Mouse (Mus musculus): ENCODE results near the gene Lpcat4. TPM values are rescaled to one million over a fixed set of nuclear protein-coding genes. Genes with fewer than 3 reads are reported as not detected.

Lpcat4 gene
- polyA plus RNA-seq, 1 experiment, result 28.3 TPM

DNA sequence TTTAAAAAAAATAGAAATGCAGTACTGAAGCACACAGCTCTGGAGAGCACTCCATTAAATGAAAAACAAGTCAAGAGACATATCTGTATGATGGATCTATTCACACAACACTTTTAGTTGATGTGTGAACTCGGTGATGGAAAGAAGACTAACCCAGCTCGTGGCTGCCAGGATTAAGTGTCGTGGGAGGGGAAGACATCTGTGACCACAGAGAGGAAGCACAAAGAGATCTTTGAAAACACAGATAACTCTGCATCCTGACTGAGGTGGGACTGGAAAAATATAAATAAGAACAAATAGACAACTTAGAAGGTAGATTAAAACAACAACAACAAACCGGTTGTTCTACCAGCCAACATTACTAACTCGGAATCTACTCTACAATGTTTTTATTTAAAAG, 16.7 kb upstream of the Lpcat4 start:
- Histone ChIP-seq H3K4me3 (replicated peaks; ENCODE audit: control insufficient read depth, low read depth, low read length) (no peak overlapping the region), H3K27ac (ENCODE audit: control insufficient read depth, insufficient read depth, low read depth, low read length, poor library complexity) (no peak overlapping the region), H3K4me1 (ENCODE audit: control insufficient read depth, insufficient read depth, low read length) (no peaks in the 10 kb centered on the region; the same call in 1 of the 2 replicates)
- WGBS, result 30% methylated on average over 5 of the region's 5 CpGs
- TF ChIP-seq POLR2A (IDR thresholded peaks at IDR 0.05; ENCODE audit: borderline replicate concordance, control insufficient read depth, low read depth, low read length) (no peak), CTCF (IDR thresholded peaks at IDR 0.05; ENCODE audit: control insufficient read depth, insufficient read depth, low read length) (no peak)

DNA sequence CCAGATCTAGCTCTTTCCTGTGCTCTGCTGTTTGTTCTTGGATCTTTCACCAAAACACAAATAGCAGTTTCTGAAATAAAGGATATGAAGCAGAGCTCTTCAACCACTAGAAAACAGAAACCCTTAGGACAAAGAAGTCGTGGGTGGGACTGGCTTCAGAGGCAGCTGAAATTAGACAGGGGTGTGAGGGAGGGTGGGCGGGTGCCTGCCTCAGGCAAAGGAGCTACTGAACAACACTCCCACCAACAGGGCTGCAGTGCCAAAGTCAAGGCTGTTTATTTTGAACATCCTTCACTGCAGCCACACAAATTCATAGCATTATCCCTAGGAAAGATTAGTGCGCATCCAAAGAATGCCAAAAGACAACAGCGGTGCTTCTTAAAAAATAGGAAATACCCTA, 14.9 kb upstream of the Lpcat4 start:
- 75% methylated on average over 4 of the region's 4 CpGs for WGBS
- no peak for TF ChIP-seq POLR2A (IDR thresholded peaks at IDR 0.05; ENCODE audit: borderline replicate concordance, control insufficient read depth, low read depth, low read length)
- Histone ChIP-seq H3K4me1 (ENCODE audit: control insufficient read depth, insufficient read depth, low read length) (no peaks in the 10 kb centered on the region), H3K4me3 (replicated peaks; ENCODE audit: control insufficient read depth, low read depth, low read length) (no peak overlapping the region), H3K27ac (ENCODE audit: control insufficient read depth, insufficient read depth, low read depth, low read length, poor library complexity) (no peak overlapping the region)

- TF ChIP-seq CTCF (IDR thresholded peaks at IDR 0.05; ENCODE audit: control insufficient read depth, insufficient read depth, low read length) (no peak), POLR2A (IDR thresholded peaks at IDR 0.05; ENCODE audit: borderline replicate concordance, control insufficient read depth, low read depth, low read length) (no peak)
- H3K4me3 ChIP-seq (replicated peaks; ENCODE audit: control insufficient read depth, low read depth, low read length), result no peak overlapping the region
- no peaks in the 10 kb centered on the region; the same call in 1 of the 2 replicates for H3K4me1 ChIP-seq (ENCODE audit: control insufficient read depth, insufficient read depth, low read length)
- H3K27ac ChIP-seq (ENCODE audit: control insufficient read depth, insufficient read depth, low read depth, low read length, poor library complexity), result no peak overlapping the region; the same call in 1 of the 2 replicates
- 25% methylated on average over 1 of the region's 1 CpGs for WGBS
Observed at GRCm38 (mm10) chr2:112232623-112233022, 6.6 kb upstream of the Lpcat4 start.

DNA sequence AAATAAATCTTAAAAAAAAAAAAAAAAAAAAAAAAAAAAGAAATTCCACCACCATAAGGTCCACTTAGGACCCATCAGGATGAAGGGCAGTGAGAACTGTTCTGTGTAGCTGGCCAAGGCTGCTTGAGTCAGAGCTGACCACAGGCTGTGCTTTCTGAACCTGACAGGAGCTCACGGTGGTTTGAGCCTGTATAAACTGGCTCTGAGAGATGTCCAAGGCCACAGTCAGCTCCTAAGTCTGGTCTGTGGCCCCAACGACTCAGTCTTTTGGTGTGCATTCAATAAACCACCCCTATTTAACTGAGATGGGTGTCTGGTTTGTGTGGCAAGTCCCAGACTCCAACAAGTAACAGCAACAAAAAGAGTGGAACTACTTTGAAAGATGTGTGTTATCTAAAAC, 2.6 kb upstream of the Lpcat4 start:
- no peak overlapping the region for H3K4me3 ChIP-seq (replicated peaks; ENCODE audit: control insufficient read depth, low read depth, low read length)
- H3K27ac ChIP-seq (ENCODE audit: control insufficient read depth, insufficient read depth, low read depth, low read length, poor library complexity), result no peak overlapping the region
- H3K4me1 ChIP-seq (ENCODE audit: control insufficient read depth, insufficient read depth, low read length), result no peaks in the 10 kb centered on the region; the same call in 1 of the 2 replicates
- WGBS, result 66% methylated on average over 2 of the region's 2 CpGs
- TF ChIP-seq CTCF (IDR thresholded peaks at IDR 0.05; ENCODE audit: control insufficient read depth, insufficient read depth, low read length), result no peak
- no peak for TF ChIP-seq POLR2A (IDR thresholded peaks at IDR 0.05; ENCODE audit: borderline replicate concordance, control insufficient read depth, low read depth, low read length)

DNA sequence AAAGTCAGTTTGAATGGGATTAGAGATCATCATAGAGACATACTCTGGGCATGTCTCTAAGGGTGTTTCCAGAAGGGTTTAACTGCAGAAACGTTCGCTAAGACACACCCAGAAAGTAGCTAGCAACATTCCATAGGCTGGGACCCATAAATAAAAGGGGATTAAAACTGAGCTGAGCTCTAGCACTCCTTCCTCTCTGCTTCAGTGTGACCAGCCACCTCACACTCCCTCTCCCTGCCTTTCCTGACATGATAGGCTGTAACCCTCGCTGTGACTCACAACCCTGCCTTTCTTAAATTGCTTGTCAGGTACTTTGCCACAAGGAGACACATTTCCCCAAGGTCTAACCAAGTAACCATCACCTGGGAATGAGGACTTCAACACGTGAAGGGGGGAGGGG, 1.3 kb upstream of the Lpcat4 start:
- no peak for TF ChIP-seq POLR2A (IDR thresholded peaks at IDR 0.05; ENCODE audit: borderline replicate concordance, control insufficient read depth, low read depth, low read length)
- TF ChIP-seq CTCF (IDR thresholded peaks at IDR 0.05; ENCODE audit: control insufficient read depth, insufficient read depth, low read length), result no peak
- 18% methylated on average over 4 of the region's 4 CpGs for WGBS
- Histone ChIP-seq H3K4me3 (replicated peaks; ENCODE audit: control insufficient read depth, low read depth, low read length) (no peak overlapping the region), H3K4me1 (ENCODE audit: control insufficient read depth, insufficient read depth, low read length) (no peaks in the 10 kb centered on the region; the same call in 1 of the 2 replicates), H3K27ac (ENCODE audit: control insufficient read depth, insufficient read depth, low read depth, low read length, poor library complexity) (no peak overlapping the region)

- H3K4me1 ChIP-seq (ENCODE audit: control insufficient read depth, insufficient read depth, low read length), result no peaks in the 10 kb centered on the region; the same call in 1 of the 2 replicates
- peak overlapping the region; percentile 97 for H3K4me3 ChIP-seq (replicated peaks; ENCODE audit: control insufficient read depth, low read depth, low read length)
- peak overlapping the region; percentile 96 for H3K27ac ChIP-seq (ENCODE audit: control insufficient read depth, insufficient read depth, low read depth, low read length, poor library complexity)
- no peak for TF ChIP-seq POLR2A (IDR thresholded peaks at IDR 0.05; ENCODE audit: borderline replicate concordance, control insufficient read depth, low read depth, low read length)
- TF ChIP-seq CTCF (IDR thresholded peaks at IDR 0.05; ENCODE audit: control insufficient read depth, insufficient read depth, low read length), result peak; percentile 7; the same call in 1 of the 2 replicates
- WGBS, result under 1% methylated on average over 28 of the region's 28 CpGs
Observed at GRCm38 (mm10) chr2:112239935-112240721, 860 bp downstream of the Lpcat4 start.

DNA sequence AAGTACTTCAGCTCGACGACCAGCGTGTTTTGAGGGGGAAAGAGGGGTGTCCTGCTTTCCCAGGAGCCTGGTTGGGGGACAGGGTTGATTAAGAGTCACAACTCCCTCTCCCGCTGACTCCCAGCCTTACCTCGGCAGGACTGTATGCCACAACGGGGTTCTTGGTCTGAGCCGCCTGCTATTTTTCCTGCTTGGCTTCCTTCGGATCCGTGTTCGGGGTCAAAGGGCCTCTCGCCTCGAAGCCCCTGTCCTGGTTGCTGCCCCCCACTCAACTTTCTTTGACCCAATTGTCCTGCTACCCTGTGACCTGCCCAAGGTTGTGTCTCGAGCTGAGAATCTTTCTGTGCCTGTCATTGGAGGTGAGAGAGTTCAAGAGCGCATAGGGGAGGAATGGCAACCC, 2.5 kb downstream of the Lpcat4 start:
- WGBS, result 84% methylated on average over 14 of the region's 14 CpGs
- H3K4me3 ChIP-seq (replicated peaks; ENCODE audit: control insufficient read depth, low read depth, low read length), result no peak overlapping the region
- no peaks in the 10 kb centered on the region; the same call in 1 of the 2 replicates for H3K4me1 ChIP-seq (ENCODE audit: control insufficient read depth, insufficient read depth, low read length)
- no peak overlapping the region for H3K27ac ChIP-seq (ENCODE audit: control insufficient read depth, insufficient read depth, low read depth, low read length, poor library complexity)
- TF ChIP-seq CTCF (IDR thresholded peaks at IDR 0.05; ENCODE audit: control insufficient read depth, insufficient read depth, low read length), result no peak
- TF ChIP-seq POLR2A (IDR thresholded peaks at IDR 0.05; ENCODE audit: borderline replicate concordance, control insufficient read depth, low read depth, low read length), result no peak

DNA sequence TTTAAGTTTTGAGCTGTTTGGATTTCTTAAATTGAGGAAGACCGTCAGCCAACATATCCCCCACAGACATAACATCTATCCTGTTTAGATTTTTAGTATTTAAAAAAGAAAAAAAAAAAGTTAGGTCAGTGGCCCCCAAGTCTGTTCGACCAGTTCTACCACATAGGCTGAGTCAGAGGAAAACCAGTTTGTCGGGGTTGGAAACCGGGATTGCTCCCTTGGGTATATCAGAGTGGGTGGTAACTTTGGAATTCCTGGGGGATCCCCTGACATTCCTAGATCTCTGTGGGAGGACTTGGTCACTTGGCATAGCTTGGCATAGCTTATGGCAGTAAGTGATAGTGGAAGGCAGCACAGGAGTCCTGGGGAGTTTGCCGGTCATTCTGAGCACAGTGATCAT, 6.0 kb downstream of the Lpcat4 start:
- H3K27ac ChIP-seq (ENCODE audit: control insufficient read depth, insufficient read depth, low read depth, low read length, poor library complexity), result no peak overlapping the region
- H3K4me1 ChIP-seq (ENCODE audit: control insufficient read depth, insufficient read depth, low read length), result no peaks in the 10 kb centered on the region; the same call in 1 of the 2 replicates
- no peak for TF ChIP-seq CTCF (IDR thresholded peaks at IDR 0.05; ENCODE audit: control insufficient read depth, insufficient read depth, low read length)
- TF ChIP-seq POLR2A (IDR thresholded peaks at IDR 0.05; ENCODE audit: borderline replicate concordance, control insufficient read depth, low read depth, low read length), result no peak
- H3K4me3 ChIP-seq (replicated peaks; ENCODE audit: control insufficient read depth, low read depth, low read length), result no peak overlapping the region
- WGBS, result 82% methylated on average over 5 of the region's 5 CpGs

Data from bone marrow, adult 2 months (tissue).